8 mouse cellular contexts compared by ENCODE assay signal in the genomic region with DNA sequence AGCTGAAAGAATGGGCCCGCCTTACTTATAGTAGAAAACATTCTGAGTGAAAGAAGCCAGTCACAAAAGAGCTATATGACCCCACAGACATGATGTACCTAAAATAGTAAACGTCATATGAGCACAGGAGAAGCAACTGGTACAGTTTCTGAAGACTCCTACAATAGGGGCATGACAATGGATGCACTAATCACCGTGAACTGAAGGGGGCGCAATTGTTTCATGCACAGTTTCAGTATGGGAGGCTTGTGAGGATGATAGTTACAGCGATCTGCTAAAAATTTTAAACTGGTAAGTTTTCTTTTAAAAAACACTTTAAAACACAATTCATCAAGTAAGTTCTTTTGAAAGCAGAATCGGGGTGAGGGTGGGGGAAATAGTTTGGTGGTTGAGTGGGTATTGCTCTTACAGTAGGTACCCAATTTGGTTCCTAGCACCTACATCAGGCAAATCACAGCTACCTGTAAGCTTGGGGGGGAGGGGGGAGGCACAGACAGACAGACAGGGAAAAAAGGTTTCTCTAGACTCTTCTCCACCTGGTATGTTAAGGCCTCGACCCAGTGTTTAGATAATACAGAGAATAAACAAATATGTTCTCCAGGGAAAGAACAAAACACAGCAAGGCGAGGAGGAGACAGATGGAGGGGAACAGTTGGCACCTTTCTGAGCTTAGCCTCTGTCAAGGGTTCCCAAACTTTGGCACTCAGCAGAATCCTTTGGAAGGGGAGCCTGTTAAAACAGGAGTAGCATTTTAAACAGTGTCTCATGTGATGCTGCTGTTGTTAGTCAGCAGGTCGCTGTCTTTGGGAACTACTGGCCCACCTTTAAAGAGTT.
DNase-seq lines count a peak whose midpoint lies in the region; ATAC-seq and TF ChIP-seq lines count a peak whose summit lies in the region.

No protein-coding gene starts in this region.

- peak overlapping the region; percentile 43; the same call in 1 of the 2 replicates for H3K27ac ChIP-seq in hindbrain, postnatal 0 days

- ATAC-seq in hindbrain, postnatal 0 days, result peak; percentile 86
- ATAC-seq in megakaryocyte-erythroid progenitor cell, adult 5-6 weeks (replicated peaks; ENCODE audit: low FRiP score, low TSS enrichment, poor library complexity, severe bottlenecking), result peak; percentile 86
- no peak for ATAC-seq in erythroblast, adult 5-6 weeks (replicated peaks; ENCODE audit: low FRiP score, poor library complexity, severe bottlenecking)

- WGBS in hindbrain, postnatal 0 days, result 7% methylated on average over 9 of the region's 9 CpGs

- no peaks in the 10 kb centered on the region for H3K36me3 ChIP-seq in hindbrain, postnatal 0 days (ENCODE audit: insufficient read depth, low read length)

- peak; percentile 79 for DNase-seq in ZHBTc4 (ENCODE audit: low read depth, low spot score)
- DNase-seq in cerebellum, postnatal 36 days, result peak; percentile 79 to 87
- DNase-seq in gastrocnemius, adult 8-10 months (ENCODE audit: low spot score in 2 of 2), result peak; percentile 42 to 55
- peak; percentile 89 for DNase-seq in hindbrain, postnatal 0 days (ENCODE audit: low spot score)
- DNase-seq in left cerebral cortex, adult 11 months (ENCODE audit: low spot score), result peak; percentile 73
- DNase-seq in right cerebral cortex, postnatal 4 days, result peak; percentile 91

- H3K27me3 ChIP-seq in hindbrain, postnatal 0 days (ENCODE audit: insufficient read depth, low read length), result no peaks in the 10 kb centered on the region

- 0 out of 2 replicates have a peak, but pooled peaks cover 5% of the 10 kb centered on the region for H3K4me1 ChIP-seq in hindbrain, postnatal 0 days (ENCODE audit: insufficient read depth, low read length)

- no peak overlapping the region; the same call in 1 of the 2 replicates for H3K9ac ChIP-seq in hindbrain, postnatal 0 days (replicated peaks; ENCODE audit: low read length)

- no peaks in the 10 kb centered on the region for H3K9me3 ChIP-seq in hindbrain, postnatal 0 days (ENCODE audit: low read length)

- H3K4me3 ChIP-seq in hindbrain, postnatal 0 days (ENCODE audit: low read length), result peak overlapping the region; percentile 13

- peak overlapping the region; percentile 52 for H3K4me2 ChIP-seq in hindbrain, postnatal 0 days (ENCODE audit: low read depth, low read length)

- peak; percentile 94 for TF ChIP-seq CTCF in hindbrain, postnatal 0 days (IDR thresholded peaks at IDR 0.05; ENCODE audit: low read depth)
